Mouse (Mus musculus) heart, embryonic 11.5 days (tissue): Measurements from ENCODE around the gene Lrrfip1. TPM values are rescaled to one million over a fixed set of nuclear protein-coding genes. Genes with fewer than 3 reads are reported as not detected.

ENCODE experiments used
- ATAC-seq: fragments of 200-750 bp; cut with Nextera tagmentation; replicated peaks from 2 replicates; pipeline ENCODE4 v1.8.0; 2017; ENCODE audit warnings: moderate library complexity; ENCODE audit not compliant: insufficient number of reproducible peaks, low FRiP score, low TSS enrichment
- H3K27ac ChIP-seq: fragments of 300-500 bp; sonication (generic); 2 replicates; pipeline ENCODE4 v1.5.1; 2014; ENCODE audit warnings: mild to moderate bottlenecking, low read depth, low read length
- H3K27me3 ChIP-seq: fragments of 300-500 bp; sonication (generic); 2 replicates; pipeline ENCODE4 v1.6.1; 2014; ENCODE audit warnings: mild to moderate bottlenecking, low read length, mixed read lengths; ENCODE audit not compliant: control insufficient read depth, insufficient read depth
- H3K36me3 ChIP-seq: fragments of 300-500 bp; sonication (generic); 2 replicates; pipeline ENCODE4 v1.6.1; 2014; ENCODE audit warnings: mild to moderate bottlenecking, low read length, moderate library complexity, mixed read lengths; ENCODE audit not compliant: control insufficient read depth, insufficient read depth
- H3K4me1 ChIP-seq: fragments of 300-500 bp; sonication (generic); 2 replicates; pipeline ENCODE4 v1.6.1; 2014; ENCODE audit warnings: low read length; ENCODE audit not compliant: control insufficient read depth, insufficient read depth
- H3K4me2 ChIP-seq: fragments of 300-500 bp; sonication (generic); 2 replicates; pipeline ENCODE4 v1.6.1; 2014; ENCODE audit warnings: mild to moderate bottlenecking, moderate library complexity
- H3K4me3 ChIP-seq: fragments of 300-500 bp; sonication (generic); 2 replicates; pipeline ENCODE4 v1.5.1; 2014; ENCODE audit warnings: low read depth, low read length
- H3K9ac ChIP-seq: fragments of 300-500 bp; sonication (generic); 2 replicates; pipeline ENCODE4 v1.6.1; 2014; ENCODE audit warnings: mild to moderate bottlenecking, low read depth, low read length, moderate library complexity
- H3K9me3 ChIP-seq: fragments of 300-500 bp; sonication (generic); replicated peaks from 2 replicates; pipeline ENCODE4 v1.6.1; 2016; ENCODE audit warnings: low read length; ENCODE audit not compliant: control insufficient read depth
- WGBS: fragments of 180-500 bp; shearing (Covaris S2); extraction: QIAGEN DNeasy Blood & Tissue Kit; methylation state at CpG from one replicate; pipeline ENCODE4 v1.1.7; 2014; ENCODE audit not compliant: insufficient replicate concordance; 5-methylcytosine and 5-hydroxymethylcytosine counted together
- polyA plus RNA-seq: library from polyadenylated mRNA; unstranded; fragments of >200 nt; fragmentation: Nextera tagmentation; extraction: Ambion mirVana; gene quantifications from 2 replicates; pipeline ENCODE4 v1.2.1, GENCODE M21; 2014

Gene Lrrfip1
- polyA plus RNA-seq, 1 experiment from 2014 or later, result 115 TPM

DNA sequence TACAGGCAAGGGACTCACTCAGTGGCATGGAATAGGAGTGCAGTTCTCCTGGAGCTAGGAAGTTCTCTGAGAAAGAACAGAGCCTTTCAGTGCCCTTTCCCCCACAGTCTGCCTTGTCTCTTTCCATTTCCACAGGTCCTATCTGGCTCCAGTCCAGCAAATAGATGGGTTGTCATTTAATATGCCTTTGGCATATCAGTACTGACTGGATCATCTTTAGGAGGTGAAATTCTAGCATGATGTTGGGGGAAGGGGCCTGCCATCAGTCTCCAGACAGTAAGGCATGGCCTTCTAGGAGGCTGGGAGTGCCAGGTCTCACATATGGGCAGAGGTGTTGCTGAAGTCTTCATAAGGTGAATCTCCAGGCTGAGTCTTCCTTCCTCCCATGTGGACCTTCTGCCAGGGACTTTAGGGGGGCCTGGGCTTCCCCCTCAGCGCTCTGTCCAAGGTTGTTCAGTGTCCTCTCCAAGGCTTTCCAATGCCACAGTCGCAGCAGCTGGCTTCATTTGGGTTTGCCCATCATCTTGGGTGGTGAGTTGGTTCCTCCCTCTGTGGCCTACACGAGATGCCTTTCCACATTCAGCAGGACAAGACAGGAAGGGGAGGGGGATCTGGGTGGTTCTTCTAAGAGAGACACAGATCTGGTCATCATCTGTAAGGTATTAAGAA is 3.5 kb downstream of the Lrrfip1 start:
- Histone ChIP-seq H3K4me2 (peak overlapping the region; percentile 86), H3K27me3 (no peaks in the 10 kb centered on the region), H3K36me3 (no peaks in the 10 kb centered on the region), H3K27ac (peak overlapping the region; percentile 93), H3K9ac (peak overlapping the region; percentile 62), H3K4me3 (no peak overlapping the region), H3K4me1 (peaks cover 38% of the 10 kb centered on the region), H3K9me3 (no peaks in the 10 kb centered on the region)
- no peak for ATAC-seq
- WGBS, result 70% methylated on average over 3 of the region's 3 CpGs

DNA sequence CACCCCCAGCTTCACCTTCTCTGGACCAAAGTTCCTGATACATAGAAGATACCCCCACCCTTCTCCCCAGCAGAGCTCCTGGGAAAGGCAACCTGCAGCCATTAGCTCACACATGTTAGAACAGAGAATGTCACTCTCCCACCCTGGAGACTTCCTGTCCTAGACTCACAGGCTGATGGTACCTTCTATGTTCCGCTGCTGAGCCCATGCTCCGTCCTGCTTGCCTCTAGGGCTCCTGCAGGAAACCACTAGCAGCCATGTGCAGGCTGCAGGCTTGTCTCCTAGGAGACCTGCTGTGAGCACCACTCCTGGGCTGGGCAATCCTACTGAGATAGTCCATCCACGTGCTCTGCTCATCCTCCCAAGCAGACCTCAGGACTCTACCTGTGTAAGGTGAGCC is 4.1 kb downstream of the Lrrfip1 start:
- Histone ChIP-seq H3K4me3 (no peak overlapping the region), H3K27me3 (no peaks in the 10 kb centered on the region), H3K4me1 (peaks cover 38% of the 10 kb centered on the region), H3K9ac (no peak overlapping the region), H3K9me3 (no peaks in the 10 kb centered on the region), H3K4me2 (no peak overlapping the region), H3K36me3 (no peaks in the 10 kb centered on the region), H3K27ac (no peak overlapping the region)
- WGBS, result 70% methylated on average over 3 of the region's 3 CpGs
- no peak for ATAC-seq

GRCm38 (mm10) chr1:91003522-91004253 is 5.2 kb downstream of the Lrrfip1 start:
- H3K4me3 ChIP-seq, result no peak overlapping the region
- H3K27me3 ChIP-seq, result no peaks in the 10 kb centered on the region
- H3K36me3 ChIP-seq, result no peaks in the 10 kb centered on the region
- peaks cover 42% of the 10 kb centered on the region for H3K4me1 ChIP-seq
- ATAC-seq, result no peak
- no peak overlapping the region for H3K4me2 ChIP-seq
- no peak overlapping the region for H3K9ac ChIP-seq
- 70% methylated on average over 8 of the region's 8 CpGs for WGBS
- H3K9me3 ChIP-seq, result no peaks in the 10 kb centered on the region
- H3K27ac ChIP-seq, result no peak overlapping the region

- H3K27ac ChIP-seq, result no peak overlapping the region
- 75% methylated on average over 5 of the region's 5 CpGs for WGBS
- H3K27me3 ChIP-seq, result no peaks in the 10 kb centered on the region
- H3K4me2 ChIP-seq, result no peak overlapping the region
- H3K36me3 ChIP-seq, result no peaks in the 10 kb centered on the region
- H3K4me1 ChIP-seq, result peaks cover 52% of the 10 kb centered on the region
- no peak overlapping the region for H3K4me3 ChIP-seq
- no peak overlapping the region for H3K9ac ChIP-seq
- no peak for ATAC-seq
- H3K9me3 ChIP-seq, result no peaks in the 10 kb centered on the region
These were observed 7.5 kb downstream of the Lrrfip1 start for GRCm38 (mm10) chr1:91006037-91006436.

- Histone ChIP-seq H3K36me3 (no peaks in the 10 kb centered on the region), H3K4me2 (no peak overlapping the region), H3K27me3 (no peaks in the 10 kb centered on the region), H3K4me3 (no peak overlapping the region), H3K9ac (no peak overlapping the region), H3K4me1 (peaks cover 52% of the 10 kb centered on the region), H3K9me3 (no peaks in the 10 kb centered on the region), H3K27ac (no peak overlapping the region)
- ATAC-seq, result no peak
- WGBS, result 82% methylated on average over 9 of the region's 9 CpGs
These were observed 8.2 kb downstream of the Lrrfip1 start for GRCm38 (mm10) chr1:91006708-91007107.

GRCm38 (mm10) chr1:91008147-91008682 is 9.7 kb downstream of the Lrrfip1 start:
- WGBS, result 89% methylated on average over 14 of the region's 14 CpGs
- Histone ChIP-seq H3K4me1 (peaks cover 55% of the 10 kb centered on the region), H3K27me3 (no peaks in the 10 kb centered on the region), H3K4me3 (no peak overlapping the region), H3K4me2 (no peak overlapping the region), H3K27ac (no peak overlapping the region), H3K36me3 (no peaks in the 10 kb centered on the region), H3K9ac (no peak overlapping the region), H3K9me3 (no peaks in the 10 kb centered on the region)
- ATAC-seq, result no peak

DNA sequence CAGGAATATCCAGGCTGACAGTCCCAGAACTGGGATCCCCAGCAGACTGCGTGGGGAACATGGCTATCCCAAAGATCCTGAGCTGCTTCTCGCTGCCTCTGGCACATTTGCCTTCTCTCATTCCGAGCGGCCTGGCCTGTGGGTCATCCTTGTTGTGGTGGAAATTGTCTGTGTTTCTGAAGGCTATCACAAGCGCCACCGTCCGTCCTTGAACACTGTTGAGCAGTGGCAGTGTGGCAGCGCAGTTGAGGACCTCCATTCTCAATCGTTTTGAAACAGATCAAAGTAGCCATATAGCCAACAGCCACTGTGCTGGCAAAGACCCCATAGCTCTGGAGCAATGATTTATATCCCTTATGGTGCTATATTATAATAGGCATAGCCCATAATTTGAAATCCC is 10.2 kb downstream of the Lrrfip1 start:
- no peak overlapping the region for H3K9ac ChIP-seq
- H3K4me3 ChIP-seq, result no peak overlapping the region
- H3K36me3 ChIP-seq, result no peaks in the 10 kb centered on the region
- H3K9me3 ChIP-seq, result no peaks in the 10 kb centered on the region
- 81% methylated on average over 9 of the region's 9 CpGs for WGBS
- no peak for ATAC-seq
- H3K27ac ChIP-seq, result no peak overlapping the region
- H3K4me1 ChIP-seq, result peaks cover 54% of the 10 kb centered on the region
- H3K27me3 ChIP-seq, result no peaks in the 10 kb centered on the region
- H3K4me2 ChIP-seq, result no peak overlapping the region

GRCm38 (mm10) chr1:91009266-91009665 is 10.7 kb downstream of the Lrrfip1 start:
- Histone ChIP-seq H3K27ac (no peak overlapping the region), H3K4me2 (no peak overlapping the region), H3K4me1 (peaks cover 59% of the 10 kb centered on the region), H3K9me3 (no peaks in the 10 kb centered on the region), H3K4me3 (no peak overlapping the region), H3K36me3 (no peaks in the 10 kb centered on the region), H3K9ac (no peak overlapping the region), H3K27me3 (no peaks in the 10 kb centered on the region)
- WGBS, result 65% methylated on average over 6 of the region's 6 CpGs
- no peak for ATAC-seq
